Mouse (Mus musculus) inflammation-experienced regulatory T-cells, adult 6 months (primary cell): ENCODE measurements around the gene Gm11172. TPM values are rescaled to one million over a fixed set of nuclear protein-coding genes. Genes with fewer than 3 reads are reported as not detected.
"Not testable (repeated sequence)": the region's sequence is repeated elsewhere in the genome, so short reads cannot be mapped to it uniquely, and the experiment has no call there.

ENCODE experiments used
- ATAC-seq: one replicate; pipeline ENCODE4 v1.8.0; 2017
- polyA plus RNA-seq, 3 experiments: library from polyadenylated mRNA; unstranded; fragments of 100-300 nt; shearing (Covaris generic); gene quantifications; one replicate each; pipeline ENCODE4 v1.2.1; 2017

Gm11172 gene
- polyA plus RNA-seq, 3 experiments from 2014 or later, result not detected

DNA sequence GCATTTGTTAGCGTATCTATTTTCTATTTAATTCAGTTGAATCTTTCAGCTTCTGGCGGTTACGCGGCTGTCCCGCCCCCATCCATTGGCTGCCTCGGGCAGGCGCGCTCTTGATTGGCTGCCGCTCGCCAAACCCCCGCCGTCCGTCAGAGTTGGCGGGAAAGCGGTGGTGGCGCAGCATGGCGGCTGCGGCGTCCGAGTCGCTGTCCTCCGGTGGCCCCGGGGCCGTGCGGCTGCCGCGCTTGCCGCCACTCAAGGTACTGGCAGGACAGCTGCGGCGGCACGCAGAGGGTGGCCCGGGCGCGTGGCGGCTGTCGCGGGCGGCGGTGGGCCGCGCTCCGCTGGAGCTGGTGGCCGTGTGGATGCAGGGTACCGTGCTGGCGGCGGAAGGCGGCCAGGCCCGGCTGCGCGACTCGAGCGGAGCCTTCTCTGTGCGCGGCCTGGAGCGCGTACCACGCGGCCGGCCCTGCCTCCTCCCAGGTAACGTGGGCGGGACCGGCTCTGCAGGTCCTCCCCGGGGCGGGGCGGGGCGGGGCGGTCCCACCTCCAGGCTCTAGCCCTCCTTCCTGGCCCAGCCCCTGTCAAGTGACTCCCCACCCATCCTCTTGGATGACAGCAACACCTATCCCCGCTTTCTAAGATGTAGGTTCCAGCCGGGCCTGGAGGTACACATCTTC is 22.3 kb downstream of the Gm11172 start, which contains the start of gene Rmi2:
Gene Rmi2 (plus strand): TSS at position 149 of the 677 bp plus-strand sequence.
- peak; percentile 85 for ATAC-seq

DNA sequence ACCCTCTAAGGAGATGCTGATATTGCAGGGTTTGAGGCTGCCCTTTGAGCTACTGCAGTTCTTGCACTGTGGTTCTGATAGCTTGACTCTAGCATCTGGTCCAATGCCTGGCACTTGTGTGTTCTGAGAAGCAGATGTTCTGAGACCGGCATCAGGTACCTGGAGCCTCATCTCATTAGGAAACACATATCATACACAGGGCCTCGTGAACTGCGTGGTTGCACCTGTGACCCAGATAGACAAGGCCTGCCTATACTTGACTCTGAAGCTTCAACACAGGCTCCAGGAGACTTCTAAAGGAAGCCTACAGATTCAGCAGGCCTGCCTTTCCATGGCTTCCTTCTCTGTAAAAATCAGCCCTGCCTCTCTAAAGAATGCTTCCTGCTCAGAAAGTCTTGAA is 23.7 kb downstream of the Gm11172 start:
- no peak for ATAC-seq

DNA sequence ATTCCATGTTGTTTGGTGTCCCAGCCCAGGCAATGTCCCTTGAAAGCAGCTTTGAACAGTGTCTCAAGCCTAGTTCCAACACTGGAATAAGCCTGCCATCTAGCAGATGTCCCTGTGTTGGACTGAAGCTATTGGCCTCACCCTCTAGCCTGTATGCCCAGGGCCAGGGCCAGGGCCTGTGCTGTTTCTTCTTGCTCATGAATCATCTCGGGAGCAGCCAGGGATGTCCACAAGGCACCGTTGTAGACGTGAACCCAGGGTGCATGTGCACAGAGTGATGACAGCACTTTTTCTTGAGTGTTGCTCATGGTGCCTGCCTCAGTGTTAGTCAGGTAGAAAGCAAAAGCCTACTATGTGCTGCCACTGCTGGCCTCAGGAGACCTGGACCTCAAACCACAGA is 24.5 kb downstream of the Gm11172 start:
- ATAC-seq, result no peak

DNA sequence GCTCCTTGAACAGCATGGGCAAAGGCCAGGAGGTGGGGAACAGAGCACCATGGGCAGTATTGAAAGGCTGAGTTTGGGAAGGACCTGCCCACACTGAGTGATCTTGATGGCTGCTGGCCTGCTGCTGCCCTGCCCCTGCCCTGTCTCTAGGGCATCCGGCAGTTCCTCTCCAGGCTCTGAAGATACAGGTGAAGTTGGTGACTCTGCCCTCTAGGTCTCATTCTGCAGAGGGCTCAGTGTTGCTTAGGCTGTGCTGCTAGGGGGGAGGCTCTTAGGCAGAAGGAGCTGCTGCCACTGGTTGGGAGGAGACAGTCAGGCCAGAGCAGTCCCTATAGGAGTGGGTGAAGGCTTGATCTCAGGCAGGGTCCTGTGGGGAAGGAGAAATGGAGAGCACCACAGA is 25.2 kb downstream of the Gm11172 start:
- ATAC-seq, result no peak

DNA sequence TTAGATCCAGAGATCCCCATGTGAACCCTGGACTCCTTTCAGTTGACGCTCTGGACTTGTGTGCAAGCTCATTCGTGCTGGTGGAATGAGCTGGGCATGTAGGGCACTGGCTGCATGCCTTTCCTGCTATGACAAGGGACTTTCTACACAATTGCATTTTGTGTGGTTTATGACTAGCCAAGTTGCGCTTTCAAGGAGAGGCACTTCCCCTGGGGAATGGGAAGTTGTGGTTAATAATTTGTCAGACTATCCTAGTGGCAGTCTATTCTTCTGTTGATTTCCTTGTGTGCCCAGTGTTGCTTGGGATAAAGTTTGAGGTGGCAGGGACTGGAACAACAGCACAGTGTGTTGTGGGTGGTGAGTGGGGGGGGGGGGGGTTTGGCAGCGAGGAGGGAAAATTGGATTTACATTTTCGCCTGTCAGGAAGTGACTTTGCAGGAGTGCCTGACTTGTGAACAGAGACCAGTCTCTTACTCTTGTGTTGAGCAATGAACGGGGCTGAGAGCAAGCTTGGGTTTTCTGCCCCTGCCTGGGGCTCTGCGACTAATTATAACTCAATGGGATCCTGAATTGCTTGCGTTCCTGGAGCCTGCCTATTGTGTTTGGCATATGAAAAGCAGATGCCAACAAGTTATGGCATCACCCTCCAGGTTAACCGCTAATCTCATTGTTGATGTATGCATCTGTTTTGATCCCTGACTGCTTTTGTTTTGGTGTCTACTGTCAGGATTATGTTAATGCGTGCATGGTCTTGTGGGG is 26.0 kb downstream of the Gm11172 start:
- no peak for ATAC-seq

DNA sequence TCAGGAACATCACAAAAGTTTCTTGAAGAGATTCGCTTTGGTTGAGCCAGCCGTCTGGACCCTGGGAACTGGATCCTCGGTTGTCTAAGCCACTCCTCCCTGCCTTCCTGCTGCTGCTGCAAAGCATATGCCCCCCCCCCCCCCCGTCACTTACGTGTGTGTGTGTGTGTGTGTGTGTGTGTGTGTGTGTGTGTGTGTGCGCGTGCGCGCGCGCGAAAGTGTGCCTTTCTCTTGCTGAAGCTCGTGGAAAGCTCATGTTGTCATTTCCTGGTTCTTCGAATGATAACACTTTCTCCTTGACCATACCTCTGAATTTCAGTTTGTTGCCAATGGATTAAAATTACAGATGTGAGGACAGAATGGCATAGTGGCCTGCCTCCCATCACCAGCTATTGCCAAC is 27.3 kb downstream of the Gm11172 start:
- ATAC-seq, result no peak

DNA sequence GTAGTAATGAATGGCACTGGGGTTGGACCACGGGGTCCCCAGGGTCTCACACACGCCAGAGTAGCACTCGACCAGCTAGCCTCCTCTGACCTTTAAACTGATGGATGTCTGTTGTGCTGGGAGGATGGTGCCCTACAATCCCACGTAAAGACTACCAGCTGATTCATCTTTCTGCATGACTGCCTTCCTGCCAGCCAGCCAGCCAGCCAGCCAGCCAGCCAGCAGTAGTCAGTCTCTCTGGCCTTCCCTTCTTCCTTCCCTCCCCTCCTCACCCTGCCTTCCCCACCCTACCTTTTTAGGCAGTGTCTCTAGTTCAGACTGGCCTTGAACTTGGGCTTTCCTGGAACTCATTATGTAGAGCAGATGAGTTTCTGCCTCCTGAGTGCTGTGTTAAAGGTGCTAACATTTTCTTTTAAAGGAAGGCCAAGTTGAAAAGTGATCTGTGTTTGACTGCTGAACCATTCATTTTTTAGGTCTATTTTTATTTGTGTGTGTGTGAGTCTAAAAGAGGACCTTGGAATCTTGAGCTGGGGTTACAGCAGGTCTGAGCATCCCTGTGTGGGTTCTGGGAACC is 29.7 kb downstream of the Gm11172 start:
- no peak for ATAC-seq

DNA sequence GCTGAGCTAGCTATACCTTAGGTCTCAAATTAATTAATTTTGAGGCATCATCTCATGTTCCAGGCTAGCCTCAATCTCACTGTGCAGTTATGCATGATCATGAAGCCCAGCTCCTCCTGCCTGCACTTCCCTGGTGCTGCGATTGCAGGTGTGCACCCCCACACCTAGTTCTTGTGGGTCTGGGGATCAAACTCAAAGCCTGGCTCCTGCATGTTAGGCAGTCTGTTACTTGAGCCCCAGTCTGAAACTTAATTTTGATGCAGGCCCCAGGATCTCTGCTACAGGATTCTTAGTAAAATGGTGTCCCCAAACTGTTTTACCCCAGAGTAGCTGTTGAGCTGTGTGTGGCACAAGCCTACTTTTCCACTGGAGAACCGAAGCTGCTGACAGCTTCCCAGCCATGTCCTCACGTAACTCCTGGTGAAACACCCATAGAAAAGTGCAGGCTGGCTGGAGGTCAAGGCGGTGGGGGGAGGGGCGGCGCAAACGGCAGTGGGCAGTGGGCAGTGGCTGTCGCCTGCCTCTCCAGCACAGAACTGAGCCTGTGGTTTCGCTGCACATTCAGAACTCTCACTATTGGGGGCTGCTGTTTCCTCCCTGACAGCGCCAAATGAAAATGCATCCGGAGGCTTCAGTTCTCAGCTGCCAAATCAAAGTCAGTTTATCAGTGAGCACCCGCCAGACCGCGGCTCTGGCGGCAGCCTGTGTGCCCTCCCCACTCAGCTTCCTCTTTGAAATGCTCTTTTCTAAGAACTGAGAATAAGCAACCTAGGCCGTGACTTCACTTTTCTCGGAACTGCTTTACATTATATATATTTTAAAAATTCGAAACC is 31.0 kb downstream of the Gm11172 start:
- peak; percentile 88 for ATAC-seq

DNA sequence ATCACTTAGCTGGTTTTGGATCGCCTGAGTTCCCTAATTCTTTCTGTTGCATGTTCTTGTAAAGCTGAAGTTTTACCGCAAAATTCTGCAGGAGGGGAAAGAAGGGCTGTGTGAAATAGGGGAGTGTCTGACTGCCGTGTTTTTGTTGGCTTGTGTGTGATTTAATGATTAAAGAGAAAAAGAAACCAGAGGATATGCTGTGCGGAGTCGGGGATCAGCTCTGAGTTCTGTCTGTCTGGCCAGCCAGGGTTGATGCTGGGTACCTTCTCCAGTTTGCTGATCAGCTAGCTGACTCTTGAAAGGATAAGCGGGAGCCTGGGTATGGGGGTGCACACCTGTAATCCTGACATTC is 31.6 kb downstream of the Gm11172 start:
- ATAC-seq, result peak; percentile 65

DNA sequence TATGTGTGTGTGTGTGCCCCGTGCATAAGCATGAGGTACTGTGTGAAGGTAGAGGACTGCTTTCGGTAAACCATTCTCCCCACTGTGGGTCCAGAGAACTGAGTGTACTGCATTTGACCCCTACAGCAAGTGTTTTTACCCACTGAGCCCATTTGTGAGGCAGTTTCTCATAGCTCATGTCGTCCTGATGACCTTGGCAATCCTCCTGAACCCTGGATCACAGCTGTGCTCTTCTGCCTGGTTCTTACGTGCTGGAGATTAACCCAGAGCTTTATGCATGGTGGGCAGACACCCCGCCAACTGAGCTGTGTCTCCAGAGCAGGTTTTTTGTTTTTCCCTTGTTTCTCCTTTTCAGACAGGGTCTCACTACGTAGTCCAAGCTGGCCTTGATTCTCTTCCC is 33.2 kb downstream of the Gm11172 start:
- no peak for ATAC-seq

DNA sequence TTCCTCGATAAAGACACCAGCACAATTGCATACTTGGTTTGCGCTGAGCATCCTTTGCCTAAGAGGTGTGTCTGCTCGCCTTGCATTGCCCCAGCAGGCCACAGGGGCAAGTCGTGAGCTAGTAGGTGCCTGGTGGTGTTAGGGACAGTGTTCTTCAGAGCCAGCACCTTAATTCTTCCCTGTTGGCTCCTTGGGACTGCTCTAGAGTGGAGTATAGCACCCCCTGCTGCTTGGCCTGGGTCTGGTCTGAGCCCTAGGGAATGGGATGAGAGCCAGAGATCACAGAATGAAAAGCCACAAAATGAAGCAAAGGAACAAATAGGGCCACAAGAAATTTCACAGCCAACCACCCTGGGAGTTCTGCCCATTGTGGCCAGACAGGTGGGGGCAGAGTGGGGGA is 33.8 kb downstream of the Gm11172 start:
- ATAC-seq, result peak; percentile 26

DNA sequence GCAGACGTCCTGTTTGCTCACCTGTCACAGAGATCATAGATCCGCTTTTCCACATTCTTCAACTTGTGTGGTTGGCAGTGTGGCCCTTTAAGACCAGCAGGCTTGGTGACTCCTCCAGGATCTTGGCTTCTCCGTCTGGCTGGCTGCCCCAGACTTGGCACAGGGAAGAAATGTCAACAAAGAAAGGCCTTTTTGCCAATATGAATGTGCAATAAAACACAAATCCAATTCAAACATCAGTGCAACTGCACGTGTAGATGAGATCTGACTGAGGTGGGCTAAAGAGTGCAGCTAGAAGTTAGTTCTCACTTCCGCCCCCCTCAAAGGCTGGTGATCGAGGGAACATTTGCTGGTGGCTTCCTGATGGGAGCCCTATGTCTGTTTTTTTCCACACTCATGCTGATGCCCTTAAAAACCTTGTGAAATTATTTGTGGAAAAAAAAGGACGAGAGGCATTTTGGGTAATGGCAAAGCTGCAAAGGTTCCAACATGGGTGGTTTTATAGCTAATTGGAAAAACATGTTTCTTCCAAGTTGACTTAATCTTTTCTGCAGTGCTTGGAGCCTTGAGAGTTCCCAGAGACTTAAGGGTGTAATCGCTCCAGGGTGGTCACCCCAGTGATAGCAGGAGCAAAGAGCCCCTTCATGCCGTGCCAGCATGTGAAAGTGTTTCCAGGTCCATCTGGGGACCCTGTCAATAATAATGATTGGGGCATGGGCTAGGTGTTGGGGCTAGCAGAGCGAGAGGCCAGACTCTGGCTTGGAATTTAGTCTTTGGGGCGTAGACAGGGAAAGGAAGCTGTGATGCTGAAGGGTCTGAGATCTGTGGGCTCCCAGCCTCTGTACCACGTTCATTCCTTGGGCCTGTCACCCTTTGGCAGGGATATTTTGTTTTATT is 37.5 kb downstream of the Gm11172 start:
- ATAC-seq, result no peak

DNA sequence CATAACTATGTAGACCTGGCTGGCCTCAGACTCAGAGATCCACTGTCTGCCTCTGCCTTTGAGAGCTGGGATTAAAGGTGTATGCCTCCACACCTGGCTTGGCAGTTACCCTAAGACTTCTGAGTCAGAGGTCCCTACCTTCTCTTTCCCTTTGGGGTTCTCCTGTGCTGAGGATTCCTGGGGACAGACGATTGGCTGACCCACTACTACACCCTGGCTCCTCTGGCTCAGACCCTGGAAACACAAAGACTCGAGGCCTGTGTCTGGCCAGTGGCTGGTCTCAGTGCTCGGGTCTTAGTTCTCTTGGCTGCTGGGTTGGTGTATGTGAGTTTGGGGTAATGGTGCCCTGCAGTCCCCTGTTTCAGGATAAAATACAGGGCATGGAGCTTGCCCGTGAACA is 38.2 kb downstream of the Gm11172 start:
- ATAC-seq, result no peak

DNA sequence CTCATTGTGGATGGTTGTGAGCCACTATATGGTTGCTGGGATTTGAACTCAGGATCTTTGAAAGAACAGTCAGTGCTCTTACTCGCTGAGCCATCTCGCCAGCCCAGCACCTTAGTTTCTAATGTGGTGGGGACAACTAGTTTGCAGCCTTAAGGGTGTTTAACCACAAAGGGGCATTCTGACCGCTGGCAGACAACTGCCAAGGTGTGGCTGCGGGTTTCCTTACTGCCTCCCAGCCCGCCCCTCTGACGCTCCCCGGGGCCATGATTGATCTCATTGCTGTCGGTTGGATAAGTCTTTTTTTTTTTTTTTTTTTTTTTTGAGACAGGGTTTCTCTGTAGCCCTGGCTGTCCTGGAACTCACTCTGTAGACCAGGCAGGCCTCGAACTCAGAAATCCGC is 39.5 kb downstream of the Gm11172 start:
- ATAC-seq, result not testable (repeated sequence)

DNA sequence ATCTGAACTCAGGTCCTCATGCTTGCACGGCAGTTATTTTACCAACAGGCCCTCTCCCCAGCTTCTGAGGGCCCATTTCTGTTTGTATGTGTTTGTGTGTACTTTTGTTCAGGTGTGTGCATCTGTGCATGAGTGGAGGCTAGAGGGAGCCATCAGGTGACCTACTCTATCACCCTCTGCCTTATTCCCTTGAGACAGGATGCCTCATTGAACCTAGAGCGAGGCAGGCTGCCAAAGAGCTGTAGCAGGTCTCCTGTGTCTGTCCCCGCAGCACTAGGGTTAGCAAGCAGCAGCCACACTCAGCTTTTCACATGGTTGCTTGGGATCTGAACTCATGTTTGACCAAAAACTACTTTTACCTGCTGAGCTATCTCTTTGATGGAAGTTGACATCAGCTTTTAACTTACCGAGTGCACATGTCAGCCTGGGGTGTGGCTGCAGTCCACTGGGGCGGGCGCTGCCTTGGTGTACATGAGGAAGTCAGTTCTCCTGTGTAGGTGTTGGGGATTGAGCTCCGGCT is 47.1 kb downstream of the Gm11172 start:
- no peak for ATAC-seq

DNA sequence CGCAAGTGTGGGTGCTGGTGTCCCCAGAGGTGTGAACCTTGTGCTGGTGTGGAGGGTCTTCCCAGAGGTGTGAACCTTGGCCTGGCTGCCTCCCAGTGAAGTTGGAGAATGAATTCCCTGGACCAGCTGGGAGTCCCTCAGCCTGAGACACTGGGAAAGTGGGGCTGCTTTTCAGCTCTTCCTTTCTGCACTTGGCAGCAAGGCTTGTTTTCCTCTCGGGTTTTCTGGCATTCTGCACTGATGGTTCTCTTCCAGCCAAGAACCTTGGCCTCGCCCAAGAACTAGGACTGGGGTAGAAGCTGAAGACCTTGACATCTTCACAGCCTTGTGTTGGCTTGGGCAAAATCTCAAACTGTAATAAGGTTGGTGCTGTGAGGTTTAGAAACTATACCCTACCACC is 48.7 kb downstream of the Gm11172 start:
- no peak for ATAC-seq

Other genes with a start within 250 kb of the Gm11172 start
- 1 to 10 TPM; 3.9 to 4.7 (median 4.3) TPM for gene Socs1, start 27.4 kb upstream of the Gm11172 start, polyA plus RNA-seq
- 1 to 10 TPM; 6.3 to 9.8 (median 6.6) TPM for gene Tnp2, start 24.3 kb upstream of the Gm11172 start, polyA plus RNA-seq
- not detected for gene Prm3, start 22.0 kb upstream of the Gm11172 start, polyA plus RNA-seq
- not detected for gene Prm2, start 16.8 kb upstream of the Gm11172 start, polyA plus RNA-seq
- 1 to 10 TPM in 1 of 3 experiments, not detected in 2; 1.1 TPM for gene Prm1, start 7.1 kb upstream of the Gm11172 start, polyA plus RNA-seq
- 1 to 10 TPM; 1.2 to 1.4 (median 1.2) TPM for gene Rmi2, start 22.1 kb downstream of the Gm11172 start, polyA plus RNA-seq
- 1 to 10 TPM in 2 of 3 experiments, under 1 TPM in 1; 0.84 to 1.3 (median 1.1) TPM for gene Snn, start 248.0 kb downstream of the Gm11172 start, polyA plus RNA-seq